Mouse (Mus musculus) E14TG2a.4 (cell line): ENCODE data around the gene Dmrta1.
"Not testable (repeated sequence)": the region's sequence is repeated elsewhere in the genome, so short reads cannot be mapped to it uniquely, and the experiment has no call there.

Experiments used
- H3K27me3 ChIP-seq: 2 replicates; pipeline ENCODE4 v1.6.1; 2014; ENCODE audit warnings: low read length, control low read depth; ENCODE audit not compliant: insufficient read depth
- H3K36me3 ChIP-seq: 2 replicates; pipeline ENCODE4 v1.6.1; 2014; ENCODE audit warnings: low read length, control low read depth; ENCODE audit not compliant: insufficient read depth
- H3K4me1 ChIP-seq: replicated peaks from 2 replicates; pipeline ENCODE4 v1.6.1; 2014; ENCODE audit warnings: low read depth, low read length, control low read depth
- H3K4me3 ChIP-seq: replicated peaks from 2 replicates; pipeline ENCODE4 v1.5.1; 2014; ENCODE audit warnings: mild to moderate bottlenecking, low read length
- H3K9me3 ChIP-seq: 2 replicates; pipeline ENCODE4 v1.6.1; 2014; ENCODE audit warnings: low read length, control low read depth
- CTCF ChIP-seq: conservative IDR thresholded peaks from 2 replicates; pipeline ENCODE4 v1.5.1; 2014; ENCODE audit warnings: low read length
- NANOG ChIP-seq: IDR thresholded peaks from 2 replicates; pipeline ENCODE4 v1.6.1; 2014; ENCODE audit warnings: borderline replicate concordance, low read length, mixed read lengths
- POU5F1 ChIP-seq: IDR thresholded peaks from 2 replicates; pipeline ENCODE4 v1.6.1; 2014; ENCODE audit warnings: low read length, borderline replicate concordance

The Dmrta1 gene

DNA sequence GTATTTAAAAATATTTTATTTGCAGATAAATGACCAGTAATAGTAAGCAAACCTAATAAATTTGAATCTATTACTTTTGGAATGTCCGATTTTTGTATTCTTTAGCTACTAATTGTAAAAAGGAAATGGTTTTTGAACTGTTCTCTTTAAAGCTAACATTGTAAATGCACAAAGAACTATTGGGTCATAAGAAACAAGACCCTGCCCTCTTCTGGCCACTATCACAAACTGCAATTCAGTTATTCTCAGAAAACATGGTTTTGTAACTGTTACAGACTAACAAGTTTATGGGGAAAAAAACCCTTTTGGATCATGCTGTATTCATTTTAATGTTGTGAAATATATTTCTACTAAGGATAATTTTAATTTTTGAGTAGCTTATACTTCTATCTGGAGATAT, 13.5 kb downstream of the Dmrta1 start:
- TF ChIP-seq POU5F1 (no peak), NANOG (no peak), CTCF (peak; percentile 48)
- peaks cover 32% of the 10 kb centered on the region for H3K27me3 ChIP-seq

DNA sequence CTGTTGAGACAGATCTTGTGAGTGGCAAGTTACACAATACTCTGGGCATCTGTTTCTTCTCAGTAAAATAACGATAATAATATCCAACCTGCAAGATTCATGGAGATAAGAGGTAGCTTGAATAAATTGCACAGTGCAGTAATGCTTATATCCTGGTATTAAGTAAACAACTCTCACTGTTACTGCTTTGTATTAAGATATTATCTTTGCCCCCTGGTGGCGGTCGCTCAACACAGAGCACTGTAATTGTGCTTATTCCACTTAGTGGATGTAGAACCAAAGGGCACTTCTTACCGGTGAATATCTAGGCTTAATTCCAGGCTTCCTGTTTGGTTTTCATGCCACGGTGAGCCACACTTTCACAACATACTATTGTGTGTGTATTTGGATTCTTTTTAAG, 16.4 kb downstream of the Dmrta1 start:
- H3K27me3 ChIP-seq: peaks cover 9% of the 10 kb centered on the region
- H3K9me3 ChIP-seq: no peaks in the 10 kb centered on the region
- no peak overlapping the region for H3K4me3 ChIP-seq
- TF ChIP-seq POU5F1: no peak
- no peak; the same call in 1 of the 2 replicates for TF ChIP-seq CTCF
- no peak for TF ChIP-seq NANOG
- H3K36me3 ChIP-seq: no peaks in the 10 kb centered on the region
- no peaks in the 10 kb centered on the region for H3K4me1 ChIP-seq

More for the DNA sequence above, 13.5 kb downstream of the Dmrta1 start:
- no peaks in the 10 kb centered on the region for H3K9me3 ChIP-seq
- H3K4me1 ChIP-seq: peaks cover 8% of the 10 kb centered on the region; the same call in 1 of the 2 replicates
- no peaks in the 10 kb centered on the region for H3K36me3 ChIP-seq
- no peak overlapping the region for H3K4me3 ChIP-seq

DNA sequence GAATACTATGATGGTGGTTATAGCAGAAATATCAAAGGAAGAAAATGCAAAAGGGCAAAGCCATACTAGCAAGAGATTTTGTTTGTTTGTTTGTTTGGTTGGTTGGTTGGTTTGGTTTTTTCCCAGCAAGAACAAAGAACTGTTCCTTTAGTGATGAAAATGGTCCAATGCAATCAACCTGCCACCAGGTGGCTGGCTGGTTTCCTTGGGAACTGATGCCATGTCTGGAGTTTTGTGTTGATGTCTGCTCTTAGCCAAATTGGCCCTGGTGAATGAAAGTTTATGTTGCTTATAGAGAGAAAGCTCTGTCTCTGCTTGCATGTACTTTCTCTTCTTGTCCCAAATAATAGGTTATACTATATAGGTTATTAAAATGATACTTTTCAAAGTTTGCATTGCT, 18.7 kb downstream of the Dmrta1 start:
- Histone ChIP-seq H3K4me1 (no peaks in the 10 kb centered on the region), H3K4me3 (no peak overlapping the region), H3K27me3 (no peaks in the 10 kb centered on the region), H3K9me3 (no peaks in the 10 kb centered on the region), H3K36me3 (no peaks in the 10 kb centered on the region)
- TF ChIP-seq NANOG: no peak
- peak; percentile 15; the same call in 1 of the 2 replicates for TF ChIP-seq CTCF
- no peak for TF ChIP-seq POU5F1

DNA sequence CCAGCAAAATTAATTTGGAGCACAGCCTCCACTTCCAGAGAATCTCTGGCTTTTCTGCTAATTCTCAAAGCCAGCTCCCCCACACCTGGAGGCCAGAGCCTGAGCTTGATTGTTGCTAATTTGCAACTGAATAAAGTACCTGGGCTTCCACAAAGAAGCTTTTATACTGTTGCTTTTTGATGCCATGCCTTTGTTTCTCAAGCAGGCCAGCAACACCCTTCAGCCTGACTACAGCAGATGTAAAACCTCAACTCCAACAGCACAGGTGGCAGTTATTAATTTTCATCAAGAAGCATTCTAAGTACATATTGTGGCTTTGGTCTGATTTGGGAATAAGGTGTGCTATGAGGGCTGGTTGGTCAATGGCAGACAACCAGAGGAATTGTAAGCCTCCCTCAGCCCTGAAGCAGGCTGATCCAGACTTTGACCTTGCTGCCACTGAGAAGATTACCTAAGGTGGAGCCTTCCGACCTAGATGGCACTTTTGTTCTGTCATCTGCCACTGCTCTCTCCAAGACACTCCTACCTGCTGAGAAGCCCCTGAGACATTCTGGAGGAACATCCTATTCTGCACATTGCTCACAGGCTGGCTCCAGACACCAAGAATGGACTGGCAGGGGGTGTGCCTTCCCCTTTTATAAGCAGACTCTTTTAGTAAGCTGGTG, 44.4 kb downstream of the Dmrta1 start:
- H3K36me3 ChIP-seq, H3K4me1 ChIP-seq, H3K4me3 ChIP-seq, H3K27me3 ChIP-seq: not testable (repeated sequence)
- peak; percentile 75; the same call in 1 of the 2 replicates for TF ChIP-seq NANOG
- H3K9me3 ChIP-seq: peaks cover 24% of the 10 kb centered on the region
